ENCODE assay signal across 11 mouse cellular contexts in the genomic region with DNA sequence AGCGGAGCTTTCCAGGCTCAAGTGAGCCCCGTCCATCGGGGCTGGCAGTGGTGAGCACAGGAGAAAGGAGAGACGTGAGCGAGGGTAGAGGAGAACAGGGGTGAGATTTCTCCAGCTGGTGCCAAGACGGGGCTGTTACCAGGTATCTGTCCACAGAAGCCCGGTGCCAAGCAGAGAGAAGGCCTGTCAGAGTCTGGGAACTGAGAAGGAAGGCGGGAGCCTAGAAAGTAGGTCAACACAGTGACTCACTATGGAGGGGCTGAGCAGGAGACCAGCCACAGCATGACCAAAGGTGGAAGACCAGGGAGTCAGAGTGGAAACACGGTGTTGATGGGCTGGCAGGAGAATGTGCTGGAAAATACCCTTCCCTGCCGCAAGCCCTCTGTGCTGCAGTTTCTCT.
DNase-seq lines count a peak whose midpoint lies in the region; ATAC-seq and TF ChIP-seq lines count a peak whose summit lies in the region.
"Had no signal": no experiment of that assay in that cellular context is flagged by ENCODE, and none has a peak within 500 bp of the region (broad histone marks: within the 10 kb centered on the region; RNA-seq: fewer than 3 reads in every experiment).

No protein-coding gene starts in this region.

- POLR2A ChIA-PET in Patski (lab: Charles Lee), result no interaction called here

- TF ChIP-seq CTCF in heart, adult 2 months (IDR thresholded peaks at IDR 0.05), result no peak
- no peak for TF ChIP-seq CTCF in Patski (IDR thresholded peaks at IDR 0.05)

- CTCF ChIA-PET in Patski (lab: Charles Lee), result interaction anchor here (1.0 kb wide), 1 partner anchor 21 kb away, joined by 3 read pairs; no protein-coding TSS in a partner anchor

- in situ Hi-C loops in Patski (cut with MboI; ENCODE audit: low pct_unique_long_range_greater_than_20kb), result no loop called here

- no peak for TF ChIP-seq POLR2A in heart, adult 2 months (IDR thresholded peaks at IDR 0.05; ENCODE audit: insufficient read depth, low read depth, low read length)

- no peak overlapping the region for H3K9ac ChIP-seq in heart, adult 2 months (ENCODE audit: low read depth, low read length)
- no peak overlapping the region for H3K9ac ChIP-seq in heart, embryonic 12.5 days
- H3K9ac ChIP-seq: hindbrain, embryonic 15.5 days; liver, embryonic 15.5 days had no signal

- H3K27ac ChIP-seq in heart, adult 2 months, result no peak overlapping the region
- H3K27ac ChIP-seq in heart, embryonic 12.5 days (ENCODE audit: poor library complexity, severe bottlenecking), result no peak overlapping the region
- H3K27ac ChIP-seq: hindbrain, embryonic 15.5 days; liver, embryonic 15.5 days had no signal

- no peak for ATAC-seq in heart, embryonic 12.5 days (ENCODE audit: insufficient number of reproducible peaks, low FRiP score)
- ATAC-seq in Patski, result peak; percentile 42
- ATAC-seq: forebrain, embryonic 14.5 days had no signal

- peaks cover 4% of the 10 kb centered on the region for H3K9me3 ChIP-seq in heart, embryonic 12.5 days (replicated peaks)
- H3K9me3 ChIP-seq: hindbrain, embryonic 15.5 days had no signal

- no peaks in the 10 kb centered on the region for H3K27me3 ChIP-seq in heart, adult 2 months (ENCODE audit: control insufficient read depth, insufficient read depth, low read length)
- H3K27me3 ChIP-seq in heart, embryonic 12.5 days (replicated peaks), result no peaks in the 10 kb centered on the region
- H3K27me3 ChIP-seq in Patski, result no peaks in the 10 kb centered on the region
- H3K27me3 ChIP-seq: hindbrain, embryonic 15.5 days; liver, embryonic 15.5 days had no signal

- DNase-seq in heart, adult 2 months, result peak; percentile 40 to 55
- DNase-seq in Patski (ENCODE audit: low read depth, low spot score), result no peak
- peak; percentile 87 for DNase-seq in fibroblast of lung, adult 2 months (ENCODE audit: low read depth)
- DNase-seq in heart, postnatal 36 days, result peak; percentile 13 to 22
- DNase-seq in layer of hippocampus, postnatal 10 days (ENCODE audit: low spot score in 2 of 2), result no peak
- DNase-seq in spleen, adult 18-20 months, result no peak
- DNase-seq: midbrain, embryonic 14.5 days had no signal

- H3K4me1 ChIP-seq in heart, adult 2 months (ENCODE audit: control insufficient read depth, insufficient read depth, low read length), result no peaks in the 10 kb centered on the region
- H3K4me1 ChIP-seq in heart, embryonic 12.5 days (replicated peaks), result 0 out of 2 replicates have a peak, but pooled peaks cover 3% of the 10 kb centered on the region
- H3K4me1 ChIP-seq: hindbrain, embryonic 15.5 days; liver, embryonic 15.5 days had no signal

- no peak for TF ChIP-seq EP300 in heart, adult 2 months (IDR thresholded peaks at IDR 0.05; ENCODE audit: insufficient read depth, low read depth, low read length)

- H3K36me3 ChIP-seq in heart, adult 2 months (ENCODE audit: control insufficient read depth, insufficient read depth, low read length), result no peaks in the 10 kb centered on the region
- H3K36me3 ChIP-seq in heart, embryonic 12.5 days, result no peaks in the 10 kb centered on the region
- H3K36me3 ChIP-seq: hindbrain, embryonic 15.5 days; liver, embryonic 15.5 days had no signal

- H3K4me3 ChIP-seq in heart, adult 2 months, result no peak overlapping the region
- no peak overlapping the region for H3K4me3 ChIP-seq in heart, embryonic 12.5 days
- H3K4me3 ChIP-seq: hindbrain, embryonic 15.5 days; liver, embryonic 15.5 days had no signal

- H3K79me2 ChIP-seq in heart, adult 2 months (replicated peaks; ENCODE audit: control insufficient read depth, insufficient read depth, low read length), result no peaks in the 10 kb centered on the region

- WGBS in heart, adult 2 months, result 58% methylated on average over 10 of the region's 10 CpGs
- WGBS in heart, embryonic 12.5 days, result 69% methylated on average over 10 of the region's 10 CpGs

- H3K4me2 ChIP-seq in heart, embryonic 12.5 days, result no peak overlapping the region
- H3K4me2 ChIP-seq: hindbrain, embryonic 15.5 days; liver, embryonic 15.5 days had no signal

- intact Hi-C loops in heart, adult 2 months (cut with DNase I), result no loop called here
- intact Hi-C loops in heart, postnatal 36 days (cut with DNase I), result no loop called here

Comparison
In these comparisons a context has a peak if more than half of its experiments do, and no peak if none do; other contexts are left out.
1. DNase-seq: peak in heart, adult 2 months (2 of 2), fibroblast of lung, adult 2 months (single experiment) and heart, postnatal 36 days (2 of 2); none in Patski (single experiment), layer of hippocampus, postnatal 10 days (0 of 2) and spleen, adult 18-20 months (0 of 2).